Mouse (Mus musculus) testis, adult 2 months (tissue): ENCODE results near the gene Ppfibp1. TPM values are rescaled to one million over a fixed set of nuclear protein-coding genes. Genes with fewer than 3 reads are reported as not detected.

ENCODE experiments used
- H3K27ac ChIP-seq: fragments of 200-500 bp; 2 replicates; pipeline ENCODE4 v1.5.1; 2012; ENCODE audit warnings: low read depth, low read length; ENCODE audit not compliant: control insufficient read depth, insufficient read depth
- H3K27me3 ChIP-seq: fragments of 200-500 bp; 2 replicates; pipeline ENCODE4 v1.6.1; 2012; ENCODE audit warnings: mild to moderate bottlenecking, low read length, moderate library complexity; ENCODE audit not compliant: control insufficient read depth, insufficient read depth
- H3K36me3 ChIP-seq: fragments of 200-500 bp; 2 replicates; pipeline ENCODE4 v1.6.1; 2012; ENCODE audit warnings: mild to moderate bottlenecking, low read length; ENCODE audit not compliant: control insufficient read depth, insufficient read depth
- H3K4me1 ChIP-seq: fragments of 200-500 bp; 2 replicates; pipeline ENCODE4 v1.6.1; 2012; ENCODE audit warnings: low read length; ENCODE audit not compliant: control insufficient read depth, insufficient read depth
- H3K4me3 ChIP-seq: fragments of 200-500 bp; 2 replicates; pipeline ENCODE4 v1.5.1; 2012; ENCODE audit warnings: low read depth, mild to moderate bottlenecking, low read length, moderate library complexity, mixed read lengths; ENCODE audit not compliant: control insufficient read depth
- CTCF ChIP-seq: fragments of 200-500 bp; IDR thresholded peaks from 2 replicates; pipeline ENCODE4 v1.5.1; 2012; ENCODE audit warnings: low read depth, mild to moderate bottlenecking, inconsistent platforms, low read length, moderate library complexity; ENCODE audit not compliant: control insufficient read depth, insufficient read depth, insufficient replicate concordance
- POLR2A ChIP-seq: fragments of 200-500 bp; IDR thresholded peaks from 2 replicates; pipeline ENCODE4 v1.6.1; 2012; ENCODE audit warnings: low read depth, mild to moderate bottlenecking, inconsistent platforms, low read length, moderate library complexity; ENCODE audit not compliant: control insufficient read depth
- polyA plus RNA-seq: library from polyadenylated mRNA; depleted of rRNA; stranded (reverse); fragments of >200 nt; gene quantifications from 2 replicates; pipeline ENCODE4 v1.2.3, GENCODE M21; 2012

The Ppfibp1 gene
- polyA plus RNA-seq, 1 experiment: 10.9 TPM

DNA sequence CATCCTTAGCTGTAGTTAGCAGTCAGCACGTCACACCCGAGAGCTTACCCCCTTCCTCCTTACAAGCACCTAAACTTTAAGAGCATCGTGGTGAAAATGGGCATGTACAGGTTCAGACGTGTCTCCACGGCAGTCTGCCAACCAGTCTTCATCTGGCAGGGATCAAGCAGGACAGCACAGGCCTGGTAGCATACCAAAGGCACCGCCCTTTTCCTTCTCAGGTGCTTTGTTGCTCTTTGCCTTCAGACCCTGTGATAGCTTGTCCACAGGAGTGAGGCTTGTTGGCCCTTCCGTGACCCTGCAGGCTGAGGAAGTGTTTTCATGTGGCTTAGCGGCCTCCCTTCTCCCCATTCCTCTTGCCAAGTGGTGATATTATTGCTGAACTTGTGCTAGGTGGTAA is 50.7 kb downstream of the Ppfibp1 start:
- H3K27ac ChIP-seq: no peak overlapping the region
- H3K4me3 ChIP-seq: no peak overlapping the region
- no peaks in the 10 kb centered on the region; the same call in 1 of the 2 replicates for H3K36me3 ChIP-seq
- H3K4me1 ChIP-seq: no peaks in the 10 kb centered on the region
- no peaks in the 10 kb centered on the region for H3K27me3 ChIP-seq
- TF ChIP-seq POLR2A (no peak), CTCF (no peak)

DNA sequence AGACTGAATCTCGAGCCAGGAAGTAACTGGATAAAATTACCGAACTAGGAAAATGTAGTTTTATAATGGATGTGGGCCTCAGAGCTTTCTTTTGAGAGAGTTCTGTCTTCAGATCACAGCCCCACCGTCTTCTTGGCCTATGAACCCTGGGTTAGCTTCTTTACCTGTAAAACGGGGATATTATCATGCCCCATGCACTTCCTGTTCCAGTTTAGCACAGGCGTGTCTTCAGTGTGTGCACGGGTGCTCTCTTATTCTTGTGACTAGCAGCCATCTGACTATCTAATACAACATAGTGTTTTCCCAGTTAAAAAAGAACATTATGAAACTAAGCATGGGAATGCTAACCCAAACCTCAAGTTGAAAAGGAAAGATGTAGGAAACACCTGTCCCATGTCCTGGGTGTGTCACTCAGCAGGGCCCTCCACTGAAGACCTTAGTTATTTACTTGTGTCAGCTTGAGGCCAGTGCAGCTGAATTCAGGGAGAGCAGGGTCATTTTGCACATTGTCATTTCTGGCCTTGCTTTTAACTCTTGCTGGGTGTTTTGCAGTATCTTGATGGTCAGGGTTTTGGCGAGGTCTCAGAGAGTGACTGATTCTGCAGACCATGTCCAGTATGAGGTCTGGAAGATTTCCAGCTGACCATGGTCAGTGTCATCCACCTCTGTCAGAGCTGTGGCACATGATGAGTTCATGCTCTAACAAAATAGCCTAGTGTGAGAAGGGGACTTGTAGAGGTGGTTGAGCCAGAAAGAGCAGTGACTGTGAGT is 53.4 kb downstream of the Ppfibp1 start:
- no peak overlapping the region for H3K27ac ChIP-seq
- TF ChIP-seq CTCF (no peak), POLR2A (no peak)
- peaks cover 3% of the 10 kb centered on the region; the same call in 1 of the 2 replicates for H3K4me1 ChIP-seq
- H3K27me3 ChIP-seq: no peaks in the 10 kb centered on the region
- no peaks in the 10 kb centered on the region; the same call in 1 of the 2 replicates for H3K36me3 ChIP-seq
- H3K4me3 ChIP-seq: no peak overlapping the region

DNA sequence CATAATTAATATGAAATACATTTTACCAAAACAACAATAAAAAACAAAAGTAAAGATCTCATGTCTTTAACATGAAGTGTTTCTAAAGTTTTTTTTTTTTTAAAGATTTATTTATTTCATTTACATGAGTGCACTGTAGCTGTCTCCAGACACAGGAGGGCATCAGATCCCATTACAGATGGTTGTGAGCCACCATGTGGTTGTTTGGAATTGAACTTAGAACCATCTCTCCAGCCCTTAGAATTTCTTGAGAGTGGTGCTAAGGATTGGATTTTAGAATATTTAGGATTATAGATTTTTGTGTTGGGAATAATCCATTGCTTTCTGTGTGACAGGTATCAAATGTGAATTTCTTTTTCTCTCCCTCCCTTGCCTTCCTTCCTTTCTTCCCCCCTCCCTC is 55.7 kb downstream of the Ppfibp1 start:
- Histone ChIP-seq H3K4me1 (peaks cover 6% of the 10 kb centered on the region), H3K36me3 (no peaks in the 10 kb centered on the region), H3K27ac (no peak overlapping the region), H3K27me3 (no peaks in the 10 kb centered on the region), H3K4me3 (no peak overlapping the region)
- no peak for TF ChIP-seq POLR2A

DNA sequence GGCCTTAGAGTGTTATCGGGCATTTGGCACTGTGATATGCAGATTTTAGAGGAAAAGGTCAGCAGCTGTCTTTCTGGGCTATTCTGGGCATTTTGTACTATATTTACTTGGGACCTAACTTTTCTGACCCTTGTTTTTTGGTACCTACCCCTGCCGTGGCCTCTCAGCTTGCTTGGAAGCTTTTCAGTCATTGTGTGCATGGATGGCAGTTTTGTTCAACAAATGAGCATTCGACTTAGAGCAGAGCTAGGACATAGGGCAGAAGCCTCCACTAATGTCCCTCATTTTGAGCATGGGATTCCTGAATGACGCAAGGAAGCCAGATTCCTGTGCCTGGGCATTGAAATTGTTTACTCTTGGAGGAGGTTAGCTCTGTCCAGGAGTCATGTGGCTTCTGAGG is 56.5 kb downstream of the Ppfibp1 start:
- Histone ChIP-seq H3K27ac (no peak overlapping the region), H3K36me3 (no peaks in the 10 kb centered on the region)

GRCm38 (mm10) chr6:146946327-146947029 is 58.2 kb downstream of the Ppfibp1 start:
- Histone ChIP-seq H3K4me1 (peaks cover 6% of the 10 kb centered on the region), H3K27ac (no peak overlapping the region), H3K27me3 (no peaks in the 10 kb centered on the region), H3K36me3 (no peaks in the 10 kb centered on the region), H3K4me3 (no peak overlapping the region)
- TF ChIP-seq CTCF (no peak), POLR2A (no peak)

More for the DNA sequence above, 56.5 kb downstream of the Ppfibp1 start:
- no peaks in the 10 kb centered on the region for H3K27me3 ChIP-seq
- peaks cover 6% of the 10 kb centered on the region for H3K4me1 ChIP-seq
- TF ChIP-seq CTCF (no peak), POLR2A (no peak)
- no peak overlapping the region for H3K4me3 ChIP-seq

- Histone ChIP-seq H3K4me1 (peaks cover 6% of the 10 kb centered on the region), H3K27me3 (no peaks in the 10 kb centered on the region), H3K27ac (no peak overlapping the region), H3K4me3 (no peak overlapping the region), H3K36me3 (no peaks in the 10 kb centered on the region)
- TF ChIP-seq CTCF: no peak
- no peak for TF ChIP-seq POLR2A
Measured at GRCm38 (mm10) chr6:146947186-146947585, 58.9 kb downstream of the Ppfibp1 start.

- H3K4me3 ChIP-seq: no peak overlapping the region
- H3K27me3 ChIP-seq: no peaks in the 10 kb centered on the region
- H3K27ac ChIP-seq: no peak overlapping the region
- TF ChIP-seq CTCF (no peak), POLR2A (no peak)
- no peaks in the 10 kb centered on the region; the same call in none of the 2 replicates for H3K36me3 ChIP-seq
- peaks cover 12% of the 10 kb centered on the region for H3K4me1 ChIP-seq
Measured at GRCm38 (mm10) chr6:146949682-146950453, 61.6 kb downstream of the Ppfibp1 start.
